Mouse (Mus musculus): ENCODE measurements at regions not wholly inside any gene's neighbourhood (a gene's known extent, or its start where the extent isn't known, plus 50 kb on each side); places are given as distances from the start of the nearest gene placed in this dataset.

- no peak for TF ChIP-seq CTCF (IDR thresholded peaks at IDR 0.05; ENCODE audit: low read depth)
- no peak for TF ChIP-seq EP300 (IDR thresholded peaks at IDR 0.05; ENCODE audit: low read depth)
These were observed 75.5 kb upstream of the Palmd start for GRCm38 (mm10) chr3:117044304-117044703.

All from liver, postnatal 0 days (tissue).